Mouse (Mus musculus) midbrain, embryonic 12.5 days (tissue): ENCODE measurements at regions not wholly inside any gene's neighbourhood (a gene's known extent, or its start where the extent isn't known, plus 50 kb on each side); places are given as distances from the start of the nearest gene placed in this dataset.

ENCODE experiments used
- ATAC-seq: fragments of 200-750 bp; cut with Nextera tagmentation; 2 replicates; pipeline ENCODE4 v1.8.0; 2017; ENCODE audit warnings: low read depth, moderate TSS enrichment, moderate library complexity; ENCODE audit not compliant: low FRiP score
- H3K27ac ChIP-seq: fragments of 300-500 bp; sonication (generic); replicated peaks from 2 replicates; pipeline ENCODE4 v1.5.1; 2016; ENCODE audit warnings: mild to moderate bottlenecking
- H3K27me3 ChIP-seq: fragments of 300-500 bp; sonication (generic); 2 replicates; pipeline ENCODE4 v1.6.1; 2016; ENCODE audit warnings: mild to moderate bottlenecking
- H3K36me3 ChIP-seq: fragments of 300-500 bp; sonication (generic); 2 replicates; pipeline ENCODE4 v1.6.1; 2016
- H3K4me1 ChIP-seq: fragments of 300-500 bp; sonication (generic); 2 replicates; pipeline ENCODE4 v1.6.1; 2016
- H3K4me2 ChIP-seq: fragments of 300-500 bp; sonication (generic); replicated peaks from 2 replicates; pipeline ENCODE4 v1.6.1; 2016; ENCODE audit warnings: mild to moderate bottlenecking, moderate library complexity
- H3K4me3 ChIP-seq: fragments of 300-500 bp; sonication (generic); 2 replicates; pipeline ENCODE4 v1.5.1; 2016; ENCODE audit warnings: mild to moderate bottlenecking
- H3K9ac ChIP-seq: fragments of 300-500 bp; sonication (generic); replicated peaks from 2 replicates; pipeline ENCODE4 v1.6.1; 2016; ENCODE audit warnings: mild to moderate bottlenecking, moderate library complexity
- H3K9me3 ChIP-seq: fragments of 300-500 bp; sonication (generic); 2 replicates; pipeline ENCODE4 v1.6.1; 2016; ENCODE audit warnings: mild to moderate bottlenecking
- WGBS: fragments of 180-500 bp; shearing (Covaris S2); methylation state at CpG from one replicate; pipeline ENCODE4 v1.1.7; 2016; 5-methylcytosine and 5-hydroxymethylcytosine counted together

GRCm38 (mm10) chr15:94219907-94220306, 245.3 kb downstream of the Adamts20 start:
- no peak overlapping the region for H3K9ac ChIP-seq
- 67% methylated on average over 5 of the region's 5 CpGs for WGBS
- H3K4me2 ChIP-seq, result no peak overlapping the region
- no peaks in the 10 kb centered on the region for H3K9me3 ChIP-seq
- H3K4me3 ChIP-seq, result no peak overlapping the region
- ATAC-seq, result no peak
- H3K36me3 ChIP-seq, result no peaks in the 10 kb centered on the region
- no peak overlapping the region for H3K27ac ChIP-seq
- no peaks in the 10 kb centered on the region for H3K4me1 ChIP-seq
- H3K27me3 ChIP-seq, result no peaks in the 10 kb centered on the region

GRCm38 (mm10) chr15:94216703-94217102, 248.5 kb downstream of the Adamts20 start:
- Histone ChIP-seq H3K4me1 (no peaks in the 10 kb centered on the region), H3K27me3 (no peaks in the 10 kb centered on the region), H3K4me2 (no peak overlapping the region), H3K9me3 (no peaks in the 10 kb centered on the region), H3K27ac (no peak overlapping the region), H3K9ac (no peak overlapping the region), H3K36me3 (no peaks in the 10 kb centered on the region), H3K4me3 (no peak overlapping the region)
- no peak for ATAC-seq
- 92% methylated on average over 2 of the region's 2 CpGs for WGBS

- 62% methylated on average over 9 of the region's 9 CpGs for WGBS
- no peak overlapping the region for H3K4me2 ChIP-seq
- H3K4me3 ChIP-seq, result no peak overlapping the region
- H3K4me1 ChIP-seq, result no peaks in the 10 kb centered on the region
- no peak overlapping the region for H3K27ac ChIP-seq
- H3K9me3 ChIP-seq, result no peaks in the 10 kb centered on the region
- H3K9ac ChIP-seq, result no peak overlapping the region
- no peaks in the 10 kb centered on the region for H3K36me3 ChIP-seq
- H3K27me3 ChIP-seq, result no peaks in the 10 kb centered on the region
- no peak for ATAC-seq
Observed at GRCm38 (mm10) chr15:94214440-94214839, 250.8 kb downstream of the Adamts20 start.

GRCm38 (mm10) chr15:94213393-94213792, 251.8 kb downstream of the Adamts20 start:
- H3K27me3 ChIP-seq, result no peaks in the 10 kb centered on the region
- ATAC-seq, result no peak
- H3K9me3 ChIP-seq, result no peaks in the 10 kb centered on the region
- no peak overlapping the region for H3K4me3 ChIP-seq
- H3K4me1 ChIP-seq, result no peaks in the 10 kb centered on the region
- 49% methylated on average over 4 of the region's 4 CpGs for WGBS
- no peak overlapping the region for H3K27ac ChIP-seq
- H3K4me2 ChIP-seq, result no peak overlapping the region
- H3K36me3 ChIP-seq, result no peaks in the 10 kb centered on the region
- no peak overlapping the region for H3K9ac ChIP-seq

GRCm38 (mm10) chr15:94208476-94208875, 256.7 kb downstream of the Adamts20 start:
- H3K27me3 ChIP-seq, result no peaks in the 10 kb centered on the region
- H3K9ac ChIP-seq, result no peak overlapping the region
- WGBS, result 52% methylated on average over 1 of the region's 1 CpGs
- H3K4me3 ChIP-seq, result no peak overlapping the region
- no peaks in the 10 kb centered on the region for H3K36me3 ChIP-seq
- H3K9me3 ChIP-seq, result no peaks in the 10 kb centered on the region
- ATAC-seq, result no peak
- H3K27ac ChIP-seq, result no peak overlapping the region
- H3K4me1 ChIP-seq, result no peaks in the 10 kb centered on the region
- no peak overlapping the region for H3K4me2 ChIP-seq

- no peak for ATAC-seq
- no peaks in the 10 kb centered on the region for H3K36me3 ChIP-seq
Observed at GRCm38 (mm10) chr15:94206454-94206853, 258.8 kb downstream of the Adamts20 start.

GRCm38 (mm10) chr15:94205309-94205893, 259.8 kb downstream of the Adamts20 start:
- no peak overlapping the region for H3K4me2 ChIP-seq
- no peaks in the 10 kb centered on the region for H3K27me3 ChIP-seq
- no peaks in the 10 kb centered on the region for H3K4me1 ChIP-seq
- no peak overlapping the region for H3K27ac ChIP-seq
- ATAC-seq, result no peak
- H3K9ac ChIP-seq, result no peak overlapping the region
- H3K9me3 ChIP-seq, result no peaks in the 10 kb centered on the region
- WGBS, result 63% methylated on average over 11 of the region's 11 CpGs
- H3K36me3 ChIP-seq, result no peaks in the 10 kb centered on the region
- no peak overlapping the region for H3K4me3 ChIP-seq

More at GRCm38 (mm10) chr15:94206454-94206853, 258.8 kb downstream of the Adamts20 start:
- H3K4me2 ChIP-seq, result no peak overlapping the region
- H3K4me1 ChIP-seq, result no peaks in the 10 kb centered on the region
- H3K27ac ChIP-seq, result no peak overlapping the region
- no peak overlapping the region for H3K9ac ChIP-seq
- H3K27me3 ChIP-seq, result no peaks in the 10 kb centered on the region
- 88% methylated on average over 8 of the region's 8 CpGs for WGBS
- no peak overlapping the region for H3K4me3 ChIP-seq
- no peaks in the 10 kb centered on the region for H3K9me3 ChIP-seq

- no peaks in the 10 kb centered on the region for H3K27me3 ChIP-seq
- WGBS, result 73% methylated on average over 7 of the region's 7 CpGs
- no peak overlapping the region for H3K9ac ChIP-seq
- no peaks in the 10 kb centered on the region; the same call in 1 of the 2 replicates for H3K4me1 ChIP-seq
- H3K4me3 ChIP-seq, result no peak overlapping the region
- no peaks in the 10 kb centered on the region for H3K9me3 ChIP-seq
- ATAC-seq, result no peak
- no peak overlapping the region for H3K27ac ChIP-seq
- no peak overlapping the region for H3K4me2 ChIP-seq
- no peaks in the 10 kb centered on the region for H3K36me3 ChIP-seq
Observed at GRCm38 (mm10) chr15:94190081-94190488, 275.1 kb downstream of the Adamts20 start.

GRCm38 (mm10) chr15:94187588-94187987, 277.6 kb downstream of the Adamts20 start:
- no peaks in the 10 kb centered on the region for H3K36me3 ChIP-seq
- H3K27me3 ChIP-seq, result no peaks in the 10 kb centered on the region
- no peak overlapping the region for H3K4me3 ChIP-seq
- no peaks in the 10 kb centered on the region for H3K9me3 ChIP-seq
- H3K27ac ChIP-seq, result no peak overlapping the region
- WGBS, result 85% methylated on average over 4 of the region's 4 CpGs
- H3K4me2 ChIP-seq, result no peak overlapping the region
- ATAC-seq, result no peak
- H3K4me1 ChIP-seq, result no peaks in the 10 kb centered on the region; the same call in 1 of the 2 replicates
- H3K9ac ChIP-seq, result no peak overlapping the region

- no peak overlapping the region for H3K4me3 ChIP-seq
- no peak overlapping the region for H3K4me2 ChIP-seq
- 94% methylated on average over 6 of the region's 6 CpGs for WGBS
- H3K27ac ChIP-seq, result no peak overlapping the region
- no peaks in the 10 kb centered on the region for H3K36me3 ChIP-seq
- no peaks in the 10 kb centered on the region for H3K27me3 ChIP-seq
- ATAC-seq, result no peak
- no peaks in the 10 kb centered on the region for H3K4me1 ChIP-seq
- H3K9me3 ChIP-seq, result no peaks in the 10 kb centered on the region
- no peak overlapping the region for H3K9ac ChIP-seq
Observed at GRCm38 (mm10) chr15:94183663-94184375, 281.4 kb downstream of the Adamts20 start.

GRCm38 (mm10) chr15:94174083-94174482, 291.1 kb downstream of the Adamts20 start:
- no peaks in the 10 kb centered on the region for H3K36me3 ChIP-seq
- no peak overlapping the region for H3K27ac ChIP-seq
- no peaks in the 10 kb centered on the region for H3K4me1 ChIP-seq
- no peak overlapping the region for H3K4me3 ChIP-seq
- ATAC-seq, result no peak
- no peaks in the 10 kb centered on the region for H3K27me3 ChIP-seq
- no peak overlapping the region for H3K4me2 ChIP-seq
- H3K9ac ChIP-seq, result no peak overlapping the region
- H3K9me3 ChIP-seq, result no peaks in the 10 kb centered on the region
- WGBS, result 81% methylated on average over 7 of the region's 7 CpGs

- ATAC-seq, result no peak
- WGBS, result 89% methylated on average over 4 of the region's 4 CpGs
- Histone ChIP-seq H3K4me3 (no peak overlapping the region), H3K4me2 (no peak overlapping the region), H3K9me3 (no peaks in the 10 kb centered on the region), H3K9ac (no peak overlapping the region), H3K4me1 (no peaks in the 10 kb centered on the region), H3K27ac (no peak overlapping the region), H3K27me3 (no peaks in the 10 kb centered on the region), H3K36me3 (no peaks in the 10 kb centered on the region)
Observed at GRCm38 (mm10) chr15:94160806-94161205, 304.4 kb downstream of the Adamts20 start.
